Mouse (Mus musculus): ENCODE results near the gene Rad17.

- TF ChIP-seq POLR2A (IDR thresholded peaks at IDR 0.05; ENCODE audit: borderline replicate concordance, extremely low read depth, insufficient read depth, insufficient read length, poor library complexity, severe bottlenecking) (no peak), CTCF (IDR thresholded peaks at IDR 0.05; ENCODE audit: borderline replicate concordance, extremely low read depth, insufficient read depth, insufficient read length) (no peak)
Measured at GRCm38 (mm10) chr13:100581701-100582100, 69.2 kb downstream of the Rad17 start.

All from brain, embryonic 14.5 days (tissue).